Mouse (Mus musculus) c-Kit-negative CD71-positive TER-119-positive erythroid progenitor cells, embryonic 14.5 days (primary cell): ENCODE measurements at regions not wholly inside any gene's neighbourhood (a gene's known extent, or its start where the extent isn't known, plus 50 kb on each side); places are given as distances from the start of the nearest gene placed in this dataset.

Source experiments
- DNase-seq: peaks from one replicate; pipeline ENCODE4 v3.0.0-alpha.2; 2013; ENCODE audit warnings: low read depth, low spot score

- DNase-seq = no peak
Measured at GRCm38 (mm10) chr5:119389384-119389783, 281.1 kb upstream of the Tbx3 start.

GRCm38 (mm10) chr5:119389857-119390256 lies 280.6 kb upstream of the Tbx3 start:
- DNase-seq = no peak

GRCm38 (mm10) chr5:119398475-119398874 lies 272.0 kb upstream of the Tbx3 start:
- DNase-seq = no peak

GRCm38 (mm10) chr5:119400223-119400935 lies 270.1 kb upstream of the Tbx3 start:
- DNase-seq = no peak

GRCm38 (mm10) chr5:119401915-119402314 lies 268.6 kb upstream of the Tbx3 start:
- no peak for DNase-seq

- DNase-seq = no peak
Measured at GRCm38 (mm10) chr5:119402651-119403050, 267.8 kb upstream of the Tbx3 start.

- DNase-seq = no peak
Measured at GRCm38 (mm10) chr5:119410966-119411365, 259.5 kb upstream of the Tbx3 start.

GRCm38 (mm10) chr5:119415835-119416234 lies 254.6 kb upstream of the Tbx3 start:
- no peak for DNase-seq

GRCm38 (mm10) chr5:119418486-119418885 lies 252.0 kb upstream of the Tbx3 start:
- DNase-seq = no peak

- DNase-seq = no peak
Measured at GRCm38 (mm10) chr5:119427511-119428019, 242.9 kb upstream of the Tbx3 start.

GRCm38 (mm10) chr5:119431271-119431756 lies 239.2 kb upstream of the Tbx3 start:
- DNase-seq = no peak

- no peak for DNase-seq
Measured at GRCm38 (mm10) chr5:119434572-119434971, 235.9 kb upstream of the Tbx3 start.

- no peak for DNase-seq
Measured at GRCm38 (mm10) chr5:119448494-119448893, 222.0 kb upstream of the Tbx3 start.

- no peak for DNase-seq
Measured at GRCm38 (mm10) chr5:119449166-119449565, 221.3 kb upstream of the Tbx3 start.

- DNase-seq = no peak
Measured at GRCm38 (mm10) chr5:119459751-119460150, 210.7 kb upstream of the Tbx3 start.

- no peak for DNase-seq
Measured at GRCm38 (mm10) chr5:119462659-119463530, 207.6 kb upstream of the Tbx3 start.

GRCm38 (mm10) chr5:119464553-119464952 lies 205.9 kb upstream of the Tbx3 start:
- no peak for DNase-seq

GRCm38 (mm10) chr5:119467346-119468085 lies 203.0 kb upstream of the Tbx3 start:
- no peak for DNase-seq

GRCm38 (mm10) chr5:119477926-119478325 lies 192.5 kb upstream of the Tbx3 start:
- no peak for DNase-seq

- no peak for DNase-seq
Measured at GRCm38 (mm10) chr5:119478331-119478730, 192.1 kb upstream of the Tbx3 start.
